In genomic region chr16:4909745-4910144, GRCm38 (mm10) we compare ENCODE assay signal across 15 mouse cellular contexts. TPM values are rescaled to one million over a fixed set of nuclear protein-coding genes. Genes with fewer than 3 reads are reported as not detected.
DNase-seq lines count a peak whose midpoint lies in the region; ATAC-seq lines count a peak whose summit lies in the region.
"Had no signal": no experiment of that assay in that cellular context is flagged by ENCODE, and none has a peak within 500 bp of the region (broad histone marks: within the 10 kb centered on the region; RNA-seq: fewer than 3 reads in every experiment).

No protein-coding gene starts in this region.

- no peak overlapping the region for H3K27ac ChIP-seq in kidney, embryonic 14.5 days (ENCODE audit: low read depth, low read length)
- H3K27ac ChIP-seq: hindbrain, embryonic 15.5 days; midbrain, embryonic 13.5 days; neural tube, embryonic 15.5 days had no signal

- no peaks in the 10 kb centered on the region for H3K9me3 ChIP-seq in kidney, embryonic 14.5 days (ENCODE audit: control insufficient read depth, low read length)
- H3K9me3 ChIP-seq: heart, embryonic 12.5 days; hindbrain, embryonic 15.5 days; midbrain, embryonic 13.5 days; neural tube, embryonic 15.5 days had no signal

- no peak overlapping the region for H3K4me2 ChIP-seq in kidney, embryonic 14.5 days (replicated peaks; ENCODE audit: low read depth, low read length)
- H3K4me2 ChIP-seq: heart, embryonic 12.5 days; hindbrain, embryonic 15.5 days; midbrain, embryonic 13.5 days; neural tube, embryonic 15.5 days had no signal

- DNase-seq in kidney, postnatal 4 days, result peak; percentile 31 to 35
- peak; percentile 31 for DNase-seq in thymus, postnatal 14 days
- no peak for DNase-seq in thymus, adult 18-20 months
- peak; percentile 55 for DNase-seq in NIH3T3 (ENCODE audit: low read depth)
- DNase-seq in adrenal gland, adult 18-20 months (ENCODE audit: low spot score in 2 of 2), result no peak
- DNase-seq: cerebellum, adult 11-12 months; embryo, embryonic 11 days; right cerebral cortex, adult 18-20 months had no signal

- H3K36me3 ChIP-seq in kidney, embryonic 14.5 days (ENCODE audit: control insufficient read depth, insufficient read depth, low read length), result peaks cover 39% of the 10 kb centered on the region

- H3K4me3 ChIP-seq in kidney, embryonic 14.5 days (ENCODE audit: low read length), result no peak overlapping the region
- H3K4me3 ChIP-seq: erythroblast, embryonic 14.5 days; heart, embryonic 12.5 days; hindbrain, embryonic 15.5 days; midbrain, embryonic 13.5 days; neural tube, embryonic 15.5 days had no signal

- no peak for ATAC-seq in kidney, embryonic 14.5 days (ENCODE audit: low FRiP score, low TSS enrichment)
- ATAC-seq in monocyte, adult 5-6 weeks (replicated peaks; ENCODE audit: insufficient number of reproducible peaks, low FRiP score, low TSS enrichment, poor library complexity, severe bottlenecking), result no peak
- ATAC-seq: midbrain, embryonic 13.5 days had no signal

- no peak overlapping the region for H3K9ac ChIP-seq in kidney, embryonic 14.5 days (ENCODE audit: low read depth, low read length)
- H3K9ac ChIP-seq: heart, embryonic 12.5 days; hindbrain, embryonic 15.5 days; midbrain, embryonic 13.5 days; neural tube, embryonic 15.5 days had no signal

- 98% methylated on average over 2 of the region's 2 CpGs for WGBS in kidney, embryonic 14.5 days

- H3K27me3 ChIP-seq in kidney, embryonic 14.5 days (ENCODE audit: control insufficient read depth, insufficient read depth, low read length), result no peaks in the 10 kb centered on the region
- H3K27me3 ChIP-seq: heart, embryonic 12.5 days; hindbrain, embryonic 15.5 days; midbrain, embryonic 13.5 days; neural tube, embryonic 15.5 days had no signal

- H3K4me1 ChIP-seq in kidney, embryonic 14.5 days (ENCODE audit: control insufficient read depth, insufficient read depth, low read length), result no peaks in the 10 kb centered on the region
- H3K4me1 ChIP-seq: hindbrain, embryonic 15.5 days; midbrain, embryonic 13.5 days had no signal

RNA-seq across cellular contexts. Expression of gene Mgrn1, which starts 23.7 kb away (rescaled TPM):
- 54.0 and 89.2 TPM in 2 replicates for polyA plus RNA-seq in kidney, embryonic 14.5 days (2014; fragmentation: Nextera tagmentation; extraction: Ambion mirVana)
- total RNA-seq in adrenal gland, adult 18-20 months (2021), result 10 to 100 TPM; 83.7 to 86.4 TPM
- total RNA-seq in monocyte, adult 5-6 weeks (2017), result 29.3 to 42.2 TPM (median 41.6 TPM) in 3 replicates

RNA-seq across cellular contexts. Expression of gene Nudt16l1, which starts 28.8 kb away (rescaled TPM):
- polyA plus RNA-seq in kidney, embryonic 14.5 days (2014; fragmentation: Nextera tagmentation; extraction: Ambion mirVana), result 153 and 160 TPM in 2 replicates
- total RNA-seq in adrenal gland, adult 18-20 months (2021), result 10 to 100 TPM; 46.1 to 62.3 TPM
- 12.0 to 18.7 TPM (median 17.1 TPM) in 3 replicates for total RNA-seq in monocyte, adult 5-6 weeks (2017)

RNA-seq across cellular contexts. Expression of gene Ubald1, which starts 29.6 kb away (rescaled TPM):
- polyA plus RNA-seq in kidney, embryonic 14.5 days (2014; fragmentation: Nextera tagmentation; extraction: Ambion mirVana), result 37.2 and 39.7 TPM in 2 replicates
- total RNA-seq in adrenal gland, adult 18-20 months (2021), result 10 to 100 TPM; 33.3 to 39.0 TPM
- total RNA-seq in monocyte, adult 5-6 weeks (2017), result 11.3 to 32.6 TPM (median 13.8 TPM) in 3 replicates

RNA-seq across cellular contexts. Expression of gene Anks3, which starts 54.3 kb away (rescaled TPM):
- polyA plus RNA-seq in kidney, embryonic 14.5 days (2014; fragmentation: Nextera tagmentation; extraction: Ambion mirVana), result 45.6 and 61.3 TPM in 2 replicates
- 10 to 100 TPM; 39.3 to 49.8 TPM for total RNA-seq in adrenal gland, adult 18-20 months (2021)
- total RNA-seq in monocyte, adult 5-6 weeks (2017), result 54.3 to 76.7 TPM (median 64.0 TPM) in 3 replicates

Comparison
In these comparisons a context has a peak if more than half of its experiments do, and no peak if none do; other contexts are left out.
1. DNase-seq: peak in kidney, postnatal 4 days (2 of 2), thymus, postnatal 14 days (single experiment) and NIH3T3 (single experiment); none in thymus, adult 18-20 months (0 of 2) and adrenal gland, adult 18-20 months (0 of 2).